9 mouse cellular contexts compared by ENCODE assay signal in genomic region chr14:11534456-11534855, GRCm38 (mm10). TPM values are rescaled to one million over a fixed set of nuclear protein-coding genes. Genes with fewer than 3 reads are reported as not detected.
DNase-seq lines count a peak whose midpoint lies in the region; ATAC-seq and TF ChIP-seq lines count a peak whose summit lies in the region.
"Had no signal": no experiment of that assay in that cellular context is flagged by ENCODE, and none has a peak within 500 bp of the region (broad histone marks: within the 10 kb centered on the region; RNA-seq: fewer than 3 reads in every experiment).

No protein-coding gene starts in this region.

- H3K4me3 ChIP-seq in heart, postnatal 0 days (ENCODE audit: low read depth, low read length) = no peak overlapping the region
- no peak overlapping the region for H3K4me3 ChIP-seq in lung, embryonic 14.5 days (ENCODE audit: low read depth, low read length)

- no peak for TF ChIP-seq EP300 in heart, postnatal 0 days (IDR thresholded peaks at IDR 0.05; ENCODE audit: low read depth)

- no peak overlapping the region for H3K4me2 ChIP-seq in heart, postnatal 0 days (ENCODE audit: low read depth, low read length)
- H3K4me2 ChIP-seq in lung, embryonic 14.5 days = no peak overlapping the region

- peak; percentile 9 for DNase-seq in adrenal gland, adult 2 months
- no peak for DNase-seq in adrenal gland, adult 18-20 months (ENCODE audit: low spot score in 2 of 2)
- peak; percentile 54 for DNase-seq in ZHBTc4 (ENCODE audit: low read depth, low spot score)
- DNase-seq in heart, postnatal 0 days (ENCODE audit: low spot score) = no peak
- peak; percentile 61 for DNase-seq in lung, embryonic 14.5 days
- no peak for DNase-seq in spleen, postnatal 4 days (ENCODE audit: low spot score in 2 of 2)
- no peak for DNase-seq in spleen, postnatal 10 days (ENCODE audit: low spot score in 2 of 2)

- WGBS in heart, postnatal 0 days = 55% methylated on average over 1 of the region's 1 CpGs
- 45% methylated on average over 1 of the region's 1 CpGs for WGBS in lung, embryonic 14.5 days

- peak; percentile 18; the same call in 1 of the 2 replicates for TF ChIP-seq CTCF in heart, postnatal 0 days (IDR thresholded peaks at IDR 0.05; ENCODE audit: low read depth)
- peak; percentile 45 for TF ChIP-seq CTCF in lung, embryonic 14.5 days (IDR thresholded peaks at IDR 0.05; ENCODE audit: low read depth)

- ATAC-seq in heart, postnatal 0 days (ENCODE audit: insufficient read depth, low read depth) = no peak
- ATAC-seq in lung, embryonic 14.5 days (ENCODE audit: insufficient read depth) = peak; percentile 41; the same call in 1 of the 2 replicates
- no peak for ATAC-seq in monocyte, adult 5-6 weeks (replicated peaks; ENCODE audit: insufficient number of reproducible peaks, low FRiP score, low TSS enrichment, poor library complexity, severe bottlenecking)

- H3K27ac ChIP-seq in heart, postnatal 0 days (ENCODE audit: low read depth) = no peak overlapping the region
- H3K27ac ChIP-seq in lung, embryonic 14.5 days (ENCODE audit: low read depth) = no peak overlapping the region

- H3K27me3 ChIP-seq in heart, postnatal 0 days (ENCODE audit: control insufficient read depth, insufficient read depth, low read length) = no peaks in the 10 kb centered on the region
- no peaks in the 10 kb centered on the region for H3K27me3 ChIP-seq in lung, embryonic 14.5 days (ENCODE audit: insufficient read depth, low read length)

- no peaks in the 10 kb centered on the region for H3K4me1 ChIP-seq in heart, postnatal 0 days (ENCODE audit: control insufficient read depth, insufficient read depth)
- H3K4me1 ChIP-seq in lung, embryonic 14.5 days (ENCODE audit: insufficient read depth) = no peaks in the 10 kb centered on the region

- no peaks in the 10 kb centered on the region for H3K9me3 ChIP-seq in heart, postnatal 0 days (replicated peaks; ENCODE audit: control insufficient read depth, low read length)
- no peaks in the 10 kb centered on the region for H3K9me3 ChIP-seq in lung, embryonic 14.5 days (ENCODE audit: low read depth, low read length)

- no peaks in the 10 kb centered on the region for H3K36me3 ChIP-seq in heart, postnatal 0 days (replicated peaks; ENCODE audit: control insufficient read depth, insufficient read depth, low read length)
- H3K36me3 ChIP-seq in lung, embryonic 14.5 days (ENCODE audit: insufficient read depth) = no peaks in the 10 kb centered on the region

- no peak overlapping the region for H3K9ac ChIP-seq in heart, postnatal 0 days (replicated peaks; ENCODE audit: low read depth, low read length)
- H3K9ac ChIP-seq in lung, embryonic 14.5 days = no peak overlapping the region

RNA-seq across cellular contexts. Expression of gene Ptprg, which starts 18.9 kb away (rescaled TPM):
- total RNA-seq in adrenal gland, adult 2 months (2021) = 100 to 1,000 TPM in 1 of 2 experiments, 10 to 100 TPM in 1; 92.6 to 116 TPM
- polyA plus RNA-seq in adrenal gland, adult 2 months (2012; rRNA removed) = 75.9 and 130 TPM in 2 replicates
- total RNA-seq in adrenal gland, adult 18-20 months (2021) = 100 to 1,000 TPM in 1 of 2 experiments, 10 to 100 TPM in 1; 78.0 to 111 TPM
- total RNA-seq in heart, postnatal 0 days (2014; rRNA removed; ENCODE audit: low replicate concordance) = 19.7 and 63.4 TPM in 2 replicates
- polyA plus RNA-seq in heart, postnatal 0 days (2015; fragmentation: Nextera tagmentation; extraction: Ambion mirVana) = 8.1 and 8.7 TPM in 2 replicates
- 37.0 and 43.2 TPM in 2 replicates for polyA plus RNA-seq in lung, embryonic 14.5 days (2014; fragmentation: Nextera tagmentation; extraction: Ambion mirVana)
- total RNA-seq in monocyte, adult 5-6 weeks (2017) = not detected in 3 replicates
- total RNA-seq: megakaryocyte progenitor cell, adult 5-6 weeks had no signal

Comparison
In these comparisons a context has a peak if more than half of its experiments do, and no peak if none do; other contexts are left out.
1. DNase-seq: peak in adrenal gland, adult 2 months (single experiment), ZHBTc4 (single experiment) and lung, embryonic 14.5 days (single experiment); none in adrenal gland, adult 18-20 months (0 of 2), heart, postnatal 0 days (single experiment), spleen, postnatal 4 days (0 of 2) and spleen, postnatal 10 days (0 of 2).
2. RNA of gene Ptprg, which starts 18.9 kb away (total RNA-seq): 92.6 to 116 TPM in adrenal gland, adult 2 months, 78.0 to 111 TPM in adrenal gland, adult 18-20 months and 19.7 to 63.4 TPM in heart, postnatal 0 days; not detected in monocyte, adult 5-6 weeks; every median in the first group is over 10 times any median in the second.